Mouse (Mus musculus): ENCODE measurements around the gene Sorcs2. TPM values are rescaled to one million over a fixed set of nuclear protein-coding genes. Genes with fewer than 3 reads are reported as not detected.

Gene Sorcs2
- polyA plus RNA-seq, 1 experiment from 2014 or later: 11.7 TPM

DNA sequence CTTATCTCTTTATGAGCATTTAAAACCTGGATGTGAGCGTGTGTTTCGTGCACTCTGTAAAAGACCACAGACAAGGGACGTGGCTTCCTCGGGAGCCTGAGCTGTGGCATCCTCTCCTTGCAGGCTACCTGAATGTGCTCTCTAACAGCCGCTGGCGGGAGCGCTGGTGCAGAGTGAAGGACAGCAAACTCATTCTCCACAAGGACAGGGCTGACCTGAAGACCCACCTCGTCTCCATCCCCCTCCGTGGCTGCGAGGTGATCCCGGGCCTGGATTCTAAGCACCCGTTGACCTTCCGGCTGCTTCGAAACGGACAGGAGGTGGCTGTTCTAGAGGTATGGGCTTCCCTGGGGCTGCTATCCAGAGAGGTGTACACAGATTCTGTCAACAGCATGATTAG, 423.7 kb downstream of the Sorcs2 start:
- ATAC-seq (ENCODE audit: low FRiP score): no peak
- H3K27ac ChIP-seq: 0 out of 2 replicates have a peak overlapping the region, but pooled peaks have one; percentile 18
- 91% methylated on average over 15 of the region's 15 CpGs for WGBS
- no peak overlapping the region for H3K4me2 ChIP-seq
- H3K9me3 ChIP-seq: no peaks in the 10 kb centered on the region
- no peaks in the 10 kb centered on the region for H3K27me3 ChIP-seq
- H3K36me3 ChIP-seq: peaks cover 82% of the 10 kb centered on the region
- H3K9ac ChIP-seq: no peak overlapping the region
- no peak overlapping the region for H3K4me3 ChIP-seq
- peaks cover 18% of the 10 kb centered on the region for H3K4me1 ChIP-seq (replicated peaks)

DNA sequence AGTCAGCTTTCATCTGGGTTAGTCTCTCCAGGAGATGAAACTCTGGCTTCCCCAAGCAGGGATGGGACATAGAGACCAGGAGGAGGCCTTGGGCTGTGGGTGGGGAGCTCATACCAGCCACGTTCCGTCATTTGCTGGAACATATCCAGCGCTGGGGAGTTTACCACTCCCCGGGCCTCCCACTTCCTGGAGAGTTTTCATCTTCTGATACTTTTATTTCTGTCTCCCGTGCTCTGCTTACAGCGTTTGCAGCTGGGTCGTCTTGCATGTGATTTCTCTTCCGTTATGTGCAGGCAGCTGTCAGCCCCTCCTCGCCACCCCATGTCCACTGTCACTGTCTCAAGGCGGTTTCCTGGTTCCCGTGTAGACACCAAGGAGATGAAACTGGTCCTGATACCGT, 424.1 kb downstream of the Sorcs2 start:
- WGBS: 84% methylated on average over 12 of the region's 12 CpGs
- Histone ChIP-seq H3K27me3 (no peaks in the 10 kb centered on the region), H3K27ac (no peak overlapping the region), H3K4me2 (no peak overlapping the region), H3K4me3 (no peak overlapping the region), H3K4me1 (replicated peaks) (peaks cover 19% of the 10 kb centered on the region), H3K36me3 (peaks cover 82% of the 10 kb centered on the region), H3K9me3 (no peaks in the 10 kb centered on the region), H3K9ac (no peak overlapping the region)
- ATAC-seq (ENCODE audit: low FRiP score): no peak

- Histone ChIP-seq H3K4me3 (no peak overlapping the region), H3K9me3 (no peaks in the 10 kb centered on the region), H3K4me1 (replicated peaks) (peaks cover 19% of the 10 kb centered on the region), H3K36me3 (peaks cover 82% of the 10 kb centered on the region), H3K4me2 (no peak overlapping the region), H3K9ac (no peak overlapping the region; the same call in 1 of the 2 replicates), H3K27me3 (no peaks in the 10 kb centered on the region), H3K27ac (no peak overlapping the region)
- no peak for ATAC-seq (ENCODE audit: low FRiP score)
- WGBS: 81% methylated on average over 7 of the region's 7 CpGs
Measured at GRCm38 (mm10) chr5:35972739-35973138, 425.2 kb downstream of the Sorcs2 start.

DNA sequence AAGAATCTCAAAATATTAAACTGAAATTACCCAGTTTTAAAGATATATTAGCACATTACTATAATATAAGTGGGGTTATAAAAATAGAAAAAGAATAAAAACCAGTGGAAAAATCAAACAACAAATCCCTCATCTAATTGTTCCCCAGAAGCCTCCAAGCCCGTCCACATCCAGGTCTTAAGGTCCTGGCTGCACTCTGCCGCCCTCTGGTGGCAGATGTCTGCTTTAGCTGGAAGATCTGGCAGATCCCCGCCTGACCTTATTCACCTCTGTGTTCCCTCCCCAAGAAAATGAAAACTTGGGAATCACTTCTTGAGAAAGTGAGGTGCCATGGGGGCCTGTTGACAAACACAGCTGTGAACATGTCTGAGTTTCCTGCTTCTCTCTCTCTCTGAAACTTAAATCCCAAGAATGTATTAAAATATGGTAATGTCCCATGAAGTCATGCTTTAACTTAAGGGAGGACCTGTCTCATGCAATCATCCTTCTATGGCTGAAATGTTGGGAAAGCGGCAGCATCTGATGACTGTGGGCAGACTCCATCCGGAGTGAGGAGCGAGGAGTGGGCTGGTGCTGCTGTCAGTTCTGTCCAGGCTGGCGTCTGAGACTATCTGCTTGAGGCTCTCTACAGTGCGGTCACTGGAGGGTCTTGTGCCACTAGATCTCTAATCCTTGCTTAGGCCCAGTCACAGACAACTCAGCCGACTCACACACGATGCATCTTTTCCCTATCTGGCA, 425.9 kb downstream of the Sorcs2 start:
- H3K9ac ChIP-seq: no peak overlapping the region
- H3K4me2 ChIP-seq: no peak overlapping the region
- no peak overlapping the region for H3K4me3 ChIP-seq
- 61% methylated on average over 10 of the region's 10 CpGs for WGBS
- no peak for ATAC-seq (ENCODE audit: low FRiP score)
- no peaks in the 10 kb centered on the region for H3K9me3 ChIP-seq
- peaks cover 19% of the 10 kb centered on the region for H3K4me1 ChIP-seq (replicated peaks)
- peak overlapping the region; percentile 83; the same call in 1 of the 2 replicates for H3K27ac ChIP-seq
- H3K27me3 ChIP-seq: no peaks in the 10 kb centered on the region
- H3K36me3 ChIP-seq: peaks cover 82% of the 10 kb centered on the region

DNA sequence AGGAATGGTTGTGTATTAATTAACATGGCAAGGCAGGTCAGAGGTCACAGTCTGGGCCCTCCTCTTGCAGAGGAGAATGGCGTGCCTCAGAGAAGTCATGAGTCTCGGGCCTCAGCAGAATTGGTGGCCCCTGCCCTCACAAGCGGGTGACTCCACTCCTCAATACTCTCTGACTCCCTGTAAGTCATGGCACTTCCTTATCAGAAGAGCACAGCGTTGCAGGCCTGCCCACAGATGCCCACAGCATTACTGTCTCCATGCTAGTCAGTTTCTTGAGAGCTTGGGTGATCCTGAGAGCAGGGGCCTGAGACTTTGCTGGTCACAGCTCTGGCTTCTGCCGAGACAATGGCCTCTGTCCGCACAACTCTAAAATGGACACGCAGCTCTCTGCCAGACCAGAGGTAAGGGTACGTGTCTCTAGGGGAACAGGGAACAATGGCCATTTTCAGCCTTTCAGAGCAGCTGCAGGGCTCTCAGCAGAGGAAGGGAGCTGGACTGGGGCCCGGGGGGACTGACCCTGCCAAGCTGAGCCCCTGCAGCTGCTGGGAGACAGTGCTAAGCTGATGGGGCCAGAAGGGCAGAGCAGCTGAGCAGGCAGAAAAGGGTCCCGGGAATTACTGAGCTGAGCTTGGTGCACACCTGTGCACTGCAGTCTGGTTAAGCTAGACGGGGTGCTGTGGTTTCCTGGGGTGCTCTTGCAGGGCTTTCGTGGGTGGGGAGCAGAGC, 427.4 kb downstream of the Sorcs2 start:
- Histone ChIP-seq H3K9ac (peak overlapping the region; percentile 39), H3K27ac (peak overlapping the region; percentile 83), H3K27me3 (no peaks in the 10 kb centered on the region), H3K36me3 (peaks cover 85% of the 10 kb centered on the region), H3K4me2 (no peak overlapping the region), H3K9me3 (no peaks in the 10 kb centered on the region), H3K4me3 (no peak overlapping the region), H3K4me1 (replicated peaks) (peaks cover 19% of the 10 kb centered on the region)
- ATAC-seq (ENCODE audit: low FRiP score): peak; percentile 71
- WGBS: 40% methylated on average over 12 of the region's 12 CpGs

DNA sequence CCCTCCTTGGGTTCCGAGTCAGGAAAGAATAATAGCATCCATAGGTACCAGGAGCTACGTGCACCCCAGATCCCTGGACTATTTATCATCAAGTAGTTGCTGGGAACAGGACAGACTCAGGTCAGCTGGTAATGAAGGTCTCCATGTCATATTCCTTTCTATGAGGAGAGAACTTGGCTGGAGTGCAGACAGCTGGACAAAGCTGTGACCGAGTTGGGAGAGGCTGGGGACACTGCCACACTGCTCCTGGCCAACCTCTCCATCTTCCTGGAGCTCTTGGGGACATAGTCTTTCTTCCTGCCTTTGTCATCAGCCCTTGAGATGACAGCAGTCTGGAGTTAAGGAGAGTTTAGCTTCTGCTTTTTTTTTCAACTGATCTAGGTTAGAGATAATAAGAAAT, 428.1 kb downstream of the Sorcs2 start:
- Histone ChIP-seq H3K9ac (no peak overlapping the region), H3K27ac (peak overlapping the region; percentile 83), H3K4me1 (replicated peaks) (peaks cover 19% of the 10 kb centered on the region), H3K27me3 (no peaks in the 10 kb centered on the region), H3K9me3 (no peaks in the 10 kb centered on the region), H3K4me2 (no peak overlapping the region), H3K4me3 (no peak overlapping the region), H3K36me3 (peaks cover 85% of the 10 kb centered on the region)
- no peak for ATAC-seq (ENCODE audit: low FRiP score)
- WGBS: 67% methylated on average over 3 of the region's 3 CpGs

Small RNA genes within 50 kb of the gene (microRNA-seq; reads per million reads assigned to microRNA genes)
- 25.8 reads per million, percentile 33 among the genes with 10 or more reads in this experiment for gene Mir7689

Other genes starting within 250 kb of the Sorcs2 start
- gene Psapl1, start 194.1 kb downstream of the Sorcs2 start, polyA plus RNA-seq (2015; fragmentation: Nextera tagmentation; extraction: Ambion mirVana): not detected in 2 replicates
- 45.4 and 45.6 TPM in 2 replicates for gene Grpel1, start 66.9 kb upstream of the Sorcs2 start, polyA plus RNA-seq (2015; fragmentation: Nextera tagmentation; extraction: Ambion mirVana)
- gene Tada2b, start 86.1 kb upstream of the Sorcs2 start, polyA plus RNA-seq (2015; fragmentation: Nextera tagmentation; extraction: Ambion mirVana): 2.7 and 2.8 TPM in 2 replicates
- gene Ccdc96, start 86.4 kb upstream of the Sorcs2 start, polyA plus RNA-seq (2015; fragmentation: Nextera tagmentation; extraction: Ambion mirVana): 3.9 and 4.0 TPM in 2 replicates
- 68.1 and 70.1 TPM in 2 replicates for gene Tbc1d14, start 195.1 kb upstream of the Sorcs2 start, polyA plus RNA-seq (2015; fragmentation: Nextera tagmentation; extraction: Ambion mirVana)

Data from hindbrain, embryonic 13.5 days (tissue).